Mouse (Mus musculus): ENCODE measurements around the gene Cnn2.

GRCm38 (mm10) chr10:80016511-80016910, 28.1 kb downstream of the Cnn2 start, which contains the start of gene Arhgap45:
- no peak for TF ChIP-seq CHD2 (IDR thresholded peaks at IDR 0.05; ENCODE audit: low read depth, low read length)
- no peak for TF ChIP-seq MAFK (IDR thresholded peaks at IDR 0.05; ENCODE audit: insufficient read depth, low read depth, low read length)
- TF ChIP-seq HCFC1 (IDR thresholded peaks at IDR 0.05; ENCODE audit: borderline replicate concordance, insufficient read depth, low read length), result no peak
- no peak for TF ChIP-seq ZNF384 (IDR thresholded peaks at IDR 0.05; ENCODE audit: low read depth, low read length)

Data from ES-E14 (cell line).